Mouse (Mus musculus) CH12.LX (cell line): ENCODE measurements at regions not wholly inside any gene's neighbourhood (a gene's known extent, or its start where the extent isn't known, plus 50 kb on each side); places are given as distances from the start of the nearest gene placed in this dataset.

ENCODE experiments used
- DNase-seq: peaks from one replicate; pipeline ENCODE4 v3.0.0-alpha.2; 2013; ENCODE audit errors: extremely low read depth
- H3K27ac ChIP-seq: 2 replicates; pipeline ENCODE4 v1.5.1; 2012; ENCODE audit warnings: low read depth, mild to moderate bottlenecking, control low read depth, moderate library complexity; ENCODE audit not compliant: insufficient read depth
- H3K27me3 ChIP-seq: replicated peaks from 2 replicates; pipeline ENCODE3; 2012; ENCODE audit warnings: inconsistent platforms
- H3K36me3 ChIP-seq, 2 experiments: replicated peaks in 1 of 2; 2 replicates each; pipeline versions ENCODE3 to v1.6.1; 2012; ENCODE audit warnings: inconsistent platforms in 1 of 2, low read length in 1 of 2, mild to moderate bottlenecking in 1 of 2, mixed read lengths in 1 of 2, moderate library complexity in 1 of 2; ENCODE audit not compliant: control insufficient read depth in 1 of 2, insufficient read depth in 1 of 2
- H3K4me1 ChIP-seq, 2 experiments: 2 replicates each; pipeline ENCODE4 v1.6.1; 2012; ENCODE audit warnings: inconsistent platforms in 1 of 2, moderate library complexity in 1 of 2; ENCODE audit not compliant: insufficient read depth in 2 of 2, control insufficient read depth in 1 of 2
- H3K4me2 ChIP-seq: 2 replicates; pipeline ENCODE4 v1.6.1; 2012; ENCODE audit warnings: low read depth, mild to moderate bottlenecking, control low read depth; ENCODE audit not compliant: poor library complexity, insufficient read depth, severe bottlenecking
- H3K4me3 ChIP-seq, 3 experiments: fragments of 150-350 bp in 1 of 3; sonication (generic) in 1 of 3; replicated peaks in 1 of 3; 2 replicates each; pipeline versions ENCODE3 to v1.5.1; 2011 to 2012; ENCODE audit warnings: low read depth in 2 of 3, low read length in 2 of 3, mild to moderate bottlenecking in 2 of 3, moderate library complexity in 2 of 3, control low read depth in 1 of 3, improper control_type of control experiment in 1 of 3, inconsistent platforms in 1 of 3, mixed read lengths in 1 of 3; ENCODE audit not compliant: poor library complexity in 1 of 3
- H3K79me2 ChIP-seq: replicated peaks from 2 replicates; pipeline ENCODE4 v1.6.1; 2012; ENCODE audit warnings: mild to moderate bottlenecking, moderate library complexity; ENCODE audit not compliant: control insufficient read depth, poor library complexity, insufficient read depth, severe bottlenecking; ENCODE audit errors: extremely low read depth
- H3K9ac ChIP-seq: 2 replicates; pipeline ENCODE4 v1.6.1; 2012; ENCODE audit warnings: low read depth, mild to moderate bottlenecking, control low read depth, moderate library complexity; ENCODE audit not compliant: insufficient read depth
- H3K9me3 ChIP-seq: replicated peaks from 2 replicates; pipeline ENCODE3; 2012; ENCODE audit warnings: low read length, inconsistent platforms, mixed read lengths
- CTCF ChIP-seq, 2 experiments: IDR thresholded peaks in 1 of 2; conservative IDR thresholded peaks in 1 of 2; 2 replicates each; pipeline ENCODE4 v1.5.1; 2011 to 2012; ENCODE audit warnings: low read depth in 2 of 2, low read length in 2 of 2, improper control_type of control experiment in 1 of 2, inconsistent platforms in 1 of 2, mild to moderate bottlenecking in 1 of 2, moderate library complexity in 1 of 2
- E2F4 ChIP-seq: IDR thresholded peaks from 2 replicates; pipeline ENCODE4 v1.6.1; 2011; ENCODE audit warnings: low read depth, low read length, improper control_type of control experiment; ENCODE audit not compliant: insufficient replicate concordance
- ELF1 ChIP-seq: IDR thresholded peaks from 2 replicates; pipeline ENCODE4 v1.6.1; 2014; ENCODE audit warnings: low read depth, mild to moderate bottlenecking, inconsistent platforms, low read length, improper control_type of control experiment
- EP300 ChIP-seq: IDR thresholded peaks from 2 replicates; pipeline ENCODE4 v1.6.1; 2011; ENCODE audit warnings: low read length, improper control_type of control experiment
- ETS1 ChIP-seq: conservative IDR thresholded peaks from 2 replicates; pipeline ENCODE4 v1.6.1; 2012; ENCODE audit warnings: low read depth, mild to moderate bottlenecking, inconsistent platforms, low read length, improper control_type of control experiment, moderate library complexity
- GABPA ChIP-seq: IDR thresholded peaks from 2 replicates; pipeline ENCODE4 v1.6.1; 2012; ENCODE audit warnings: low read depth, low read length, improper control_type of control experiment, inconsistent platforms; ENCODE audit not compliant: insufficient replicate concordance
- HCFC1 ChIP-seq: IDR thresholded peaks from 2 replicates; pipeline ENCODE4 v1.6.1; 2012; ENCODE audit warnings: low read depth, mild to moderate bottlenecking, inconsistent platforms, low read length, improper control_type of control experiment
- IRF4 ChIP-seq: IDR thresholded peaks from 2 replicates; pipeline ENCODE4 v1.6.1; 2014; ENCODE audit warnings: low read depth, mild to moderate bottlenecking, inconsistent platforms, low read length, improper control_type of control experiment
- JUN ChIP-seq: IDR thresholded peaks from 2 replicates; pipeline ENCODE4 v1.6.1; 2011; ENCODE audit warnings: low read depth, mild to moderate bottlenecking, low read length, improper control_type of control experiment, moderate library complexity; ENCODE audit not compliant: insufficient read depth
- KAT2A ChIP-seq: IDR thresholded peaks from 2 replicates; pipeline ENCODE4 v1.6.1; 2012; ENCODE audit warnings: low read length, improper control_type of control experiment, inconsistent platforms; ENCODE audit not compliant: insufficient replicate concordance
- MAX ChIP-seq: IDR thresholded peaks from 2 replicates; pipeline ENCODE4 v1.6.1; 2011; ENCODE audit warnings: low read length, improper control_type of control experiment
- MAZ ChIP-seq: IDR thresholded peaks from 2 replicates; pipeline ENCODE4 v1.6.1; 2012; ENCODE audit warnings: low read depth, mild to moderate bottlenecking, inconsistent platforms, low read length, improper control_type of control experiment, moderate library complexity
- MEF2A ChIP-seq: IDR thresholded peaks from 2 replicates; pipeline ENCODE4 v1.6.1; 2014; ENCODE audit warnings: low read depth, mild to moderate bottlenecking, inconsistent platforms, low read length, improper control_type of control experiment, borderline replicate concordance
- MYC ChIP-seq: IDR thresholded peaks from 2 replicates; pipeline ENCODE4 v1.6.1; 2011; ENCODE audit warnings: low read depth, mild to moderate bottlenecking, improper control_type of control experiment, low read length
- NELFE ChIP-seq: IDR thresholded peaks from 2 replicates; pipeline ENCODE4 v1.6.1; 2011; ENCODE audit warnings: low read depth, low read length, improper control_type of control experiment
- POLR2AphosphoS2 ChIP-seq: IDR thresholded peaks from 2 replicates; pipeline ENCODE4 v1.6.1; 2011; ENCODE audit warnings: low read depth, low read length, improper control_type of control experiment
- RAD21 ChIP-seq: IDR thresholded peaks from 2 replicates; pipeline ENCODE4 v1.6.1; 2011; ENCODE audit warnings: low read depth, mild to moderate bottlenecking, low read length, improper control_type of control experiment, moderate library complexity
- SIN3A ChIP-seq: IDR thresholded peaks from 2 replicates; pipeline ENCODE4 v1.6.1; 2012; ENCODE audit warnings: low read length, improper control_type of control experiment, inconsistent platforms
- SMC3 ChIP-seq: IDR thresholded peaks from 2 replicates; pipeline ENCODE4 v1.6.1; 2011; ENCODE audit warnings: low read depth, low read length, improper control_type of control experiment
- TBP ChIP-seq: conservative IDR thresholded peaks from 2 replicates; pipeline ENCODE4 v1.6.1; 2011; ENCODE audit warnings: low read depth, low read length, improper control_type of control experiment
- TCF12 ChIP-seq: IDR thresholded peaks from 2 replicates; pipeline ENCODE4 v1.6.1; 2014; ENCODE audit warnings: low read depth, mild to moderate bottlenecking, inconsistent platforms, low read length, improper control_type of control experiment
- UBTF ChIP-seq: IDR thresholded peaks from 2 replicates; pipeline ENCODE4 v1.6.1; 2012; ENCODE audit warnings: low read depth, mild to moderate bottlenecking, inconsistent platforms, low read length, improper control_type of control experiment, moderate library complexity
- USF1 ChIP-seq: IDR thresholded peaks from 2 replicates; pipeline ENCODE4 v1.6.1; 2014; ENCODE audit warnings: low read depth, mild to moderate bottlenecking, inconsistent platforms, low read length, improper control_type of control experiment
- USF2 ChIP-seq: conservative IDR thresholded peaks from 2 replicates; pipeline ENCODE4 v1.6.1; 2011; ENCODE audit warnings: low read depth, low read length, improper control_type of control experiment
- ZKSCAN1 ChIP-seq: IDR thresholded peaks from 2 replicates; pipeline ENCODE4 v1.6.1; 2012; ENCODE audit warnings: low read depth, inconsistent platforms, low read length, improper control_type of control experiment, borderline replicate concordance
- ZNF384 ChIP-seq: IDR thresholded peaks from 2 replicates; pipeline ENCODE4 v1.6.1; 2012; ENCODE audit warnings: low read depth, low read length, improper control_type of control experiment, inconsistent platforms
- dilution Hi-C: fragments of 300-500 bp; cut with MboI; formaldehyde crosslinking; loops from 2 replicates; pipeline ENCODE4 v1.14.3; 2020; ENCODE audit warnings: low sequenced_read_pairs; ENCODE audit not compliant: extremely low pct_unique_long_range_greater_than_20kb, extremely low pct_ligation_motif_present
- in situ Hi-C: fragments of 300-500 bp; cut with MboI; formaldehyde crosslinking; loops from 3 replicates; pipeline ENCODE4 v1.14.3; 2019; ENCODE audit warnings: low sequenced_read_pairs, low pct_ligation_motif_present, low pct_unique_long_range_greater_than_20kb, mixed read lengths

DNA sequence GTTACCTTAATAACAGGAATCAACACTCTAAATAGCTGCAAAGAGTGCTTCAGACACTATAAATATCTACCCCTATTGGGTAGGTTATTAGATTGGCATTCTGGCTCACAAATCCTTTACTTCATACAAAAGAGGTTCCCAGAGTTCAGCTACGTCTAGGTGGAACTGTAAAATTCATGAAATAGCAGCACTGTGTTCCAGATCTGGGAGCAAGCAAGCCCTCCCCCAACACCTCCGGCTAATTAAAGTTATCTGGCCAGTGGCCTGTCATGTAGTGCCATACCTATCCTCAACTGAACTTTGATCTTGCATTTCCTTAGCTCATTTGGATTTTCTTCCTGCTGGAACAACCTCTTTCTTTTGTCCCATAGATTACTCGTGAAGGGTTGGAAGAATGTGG is 75.4 kb upstream of the Ppp2r3a start:
- H3K27me3 ChIP-seq = peaks cover 10% of the 10 kb centered on the region
- H3K27ac ChIP-seq = no peak overlapping the region
- no peaks in the 10 kb centered on the region for H3K79me2 ChIP-seq
- in situ Hi-C loops = no loop called here
- H3K4me2 ChIP-seq = no peak overlapping the region
- H3K9ac ChIP-seq = no peak overlapping the region
- TF ChIP-seq ZKSCAN1 (no peak), EP300 (no peak), POLR2AphosphoS2 (no peak), USF2 (no peak)
- TF ChIP-seq, all 38 proteins: peak for 0
- dilution Hi-C loops = no loop called here
- no peak for DNase-seq
- H3K9me3 ChIP-seq = no peaks in the 10 kb centered on the region
- no peak overlapping the region for H3K4me3 ChIP-seq
- no peaks in the 10 kb centered on the region for H3K36me3 ChIP-seq
- H3K4me1 ChIP-seq = no peaks in the 10 kb centered on the region

DNA sequence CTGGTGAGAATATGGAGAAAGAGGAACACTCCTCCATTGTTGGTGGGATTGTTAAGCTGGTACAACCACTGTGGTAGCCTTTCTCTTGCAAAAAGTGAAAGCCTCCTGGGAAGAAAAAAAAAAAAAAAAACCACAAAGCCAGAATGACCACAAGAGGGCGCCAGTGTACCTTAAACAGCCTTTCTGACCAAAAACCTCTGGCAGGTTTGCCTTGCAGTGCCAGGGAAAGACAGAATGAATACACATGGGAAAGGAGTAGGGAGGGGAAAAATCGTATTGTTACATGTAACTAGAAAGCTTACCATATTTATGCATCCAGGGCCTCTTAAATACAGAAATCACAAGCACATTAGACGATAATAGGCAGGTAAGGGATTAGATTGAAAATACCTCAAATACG is 62.4 kb upstream of the Ppp2r3a start:
- H3K4me3 ChIP-seq = no peak overlapping the region
- no peaks in the 10 kb centered on the region for H3K36me3 ChIP-seq
- in situ Hi-C loops = loop anchor here (25.0 kb wide), 1 partner anchor 1223 kb away; no protein-coding TSS in a partner anchor
- no peak for TF ChIP-seq JUN
- TF ChIP-seq MYC = no peak
- peak; percentile 96 for TF ChIP-seq ZNF384
- no peak for TF ChIP-seq TCF12
- TF ChIP-seq KAT2A = no peak
- no peak for TF ChIP-seq USF1
- TF ChIP-seq GABPA = no peak
- no peak for TF ChIP-seq IRF4
- peak; percentile 42 for TF ChIP-seq SMC3
- no peak for TF ChIP-seq ETS1
- no peak for TF ChIP-seq EP300
- TF ChIP-seq HCFC1 = no peak
- no peak for TF ChIP-seq NELFE
- no peak for TF ChIP-seq MAZ
- TF ChIP-seq ELF1 = no peak
- TF ChIP-seq UBTF = no peak
- no peak for TF ChIP-seq MEF2A
- TF ChIP-seq MAX = no peak
- no peak for TF ChIP-seq TBP
- peak; percentile 40 to 64; a peak in 3 of 4 replicates for TF ChIP-seq CTCF (conservative IDR thresholded peaks at IDR 0.05 in 1 of 2, IDR thresholded peaks at IDR 0.05 in 1 of 2; ENCODE audit: low read depth in 2 of 2, low read length in 2 of 2)
- TF ChIP-seq SIN3A = no peak
- peak; percentile 65 for TF ChIP-seq RAD21
- no peak for TF ChIP-seq E2F4
- H3K9me3 ChIP-seq = no peaks in the 10 kb centered on the region
- no peak overlapping the region for H3K9ac ChIP-seq
- no peak overlapping the region for H3K4me2 ChIP-seq
- dilution Hi-C loops = no loop called here
- no peaks in the 10 kb centered on the region for H3K79me2 ChIP-seq
- DNase-seq = peak; percentile 48
- H3K27ac ChIP-seq = no peak overlapping the region
- H3K27me3 ChIP-seq = peaks cover 21% of the 10 kb centered on the region
- no peaks in the 10 kb centered on the region for H3K4me1 ChIP-seq
